Mouse (Mus musculus) kidney, adult 11 months (tissue): ENCODE results near the gene Rfx4.

Source experiments
- DNase-seq: peaks from one replicate; pipeline ENCODE4 v3.0.0; 2022

Rfx4 gene

DNA sequence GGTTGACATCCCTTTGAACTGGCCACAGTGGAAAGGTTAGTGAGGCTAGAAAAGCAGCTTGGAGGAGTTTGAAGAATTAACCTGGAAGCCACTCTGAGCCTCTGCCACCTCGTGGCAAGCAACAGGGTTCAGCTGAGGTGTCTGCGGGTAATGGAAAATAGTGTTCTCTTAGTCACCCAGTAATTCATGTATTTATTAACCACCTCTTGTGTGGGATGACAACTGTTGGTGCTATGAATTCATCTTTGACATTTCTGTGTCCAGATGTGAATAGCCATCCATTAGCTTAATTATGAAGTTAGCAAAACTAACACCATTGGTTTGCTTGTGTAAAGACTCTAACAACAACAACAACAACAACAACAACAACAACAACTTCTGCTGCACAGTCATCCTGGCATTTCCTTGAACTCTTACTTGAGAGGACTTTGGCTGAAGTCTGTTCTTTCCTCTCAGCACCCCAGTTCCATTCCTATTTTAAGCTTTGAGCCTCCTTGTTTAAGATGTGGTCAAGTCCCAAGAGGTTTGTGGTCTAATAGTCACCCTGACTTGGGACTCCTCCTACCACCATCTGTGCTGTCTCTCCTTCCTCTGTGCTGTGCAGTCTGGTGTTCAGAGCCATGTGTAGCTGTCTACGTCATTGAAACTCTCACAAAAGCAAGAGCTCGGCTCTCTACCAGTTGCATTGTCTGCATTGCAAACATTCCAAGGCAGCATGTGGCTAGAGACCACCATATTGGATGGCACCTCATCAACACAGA, 60.0 kb downstream of the Rfx4 start:
- peak; percentile 4 for DNase-seq

DNA sequence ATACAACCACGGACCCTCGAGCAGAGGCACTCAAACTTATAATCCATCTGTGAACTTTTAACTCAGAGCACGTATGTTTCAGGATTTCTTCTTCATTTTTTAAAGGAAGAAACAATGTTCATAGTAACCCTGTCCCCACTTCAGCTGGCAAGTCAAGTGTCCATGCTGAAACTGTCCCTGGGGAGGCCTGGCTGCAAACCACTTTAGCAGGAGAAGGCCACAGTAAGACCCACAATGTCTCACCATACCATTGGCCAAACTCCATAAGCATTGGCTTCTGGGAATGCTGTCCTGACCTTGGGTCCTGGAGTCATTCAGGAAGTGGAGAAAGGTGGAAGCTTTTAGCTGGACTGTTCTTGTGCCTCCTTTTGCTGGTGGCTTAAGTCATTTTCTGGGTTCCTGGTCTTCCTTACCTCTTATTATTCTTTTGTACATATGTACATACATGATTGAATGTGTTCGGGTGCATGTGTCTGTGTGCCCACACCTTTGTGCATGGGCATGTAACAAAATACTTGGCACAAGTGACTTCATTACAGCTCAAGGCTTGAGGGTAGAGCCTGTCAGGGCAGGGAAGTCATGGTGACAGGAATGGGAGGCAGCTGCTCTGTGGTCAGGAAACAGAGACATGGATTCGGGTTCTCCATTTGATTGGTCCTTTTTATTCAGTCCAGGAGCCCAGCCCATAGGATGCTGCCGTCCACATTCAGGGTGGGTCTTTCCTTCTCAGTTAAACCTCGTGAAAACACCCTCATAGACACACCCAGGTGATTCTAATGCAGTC, 61.4 kb downstream of the Rfx4 start:
- no peak for DNase-seq

DNA sequence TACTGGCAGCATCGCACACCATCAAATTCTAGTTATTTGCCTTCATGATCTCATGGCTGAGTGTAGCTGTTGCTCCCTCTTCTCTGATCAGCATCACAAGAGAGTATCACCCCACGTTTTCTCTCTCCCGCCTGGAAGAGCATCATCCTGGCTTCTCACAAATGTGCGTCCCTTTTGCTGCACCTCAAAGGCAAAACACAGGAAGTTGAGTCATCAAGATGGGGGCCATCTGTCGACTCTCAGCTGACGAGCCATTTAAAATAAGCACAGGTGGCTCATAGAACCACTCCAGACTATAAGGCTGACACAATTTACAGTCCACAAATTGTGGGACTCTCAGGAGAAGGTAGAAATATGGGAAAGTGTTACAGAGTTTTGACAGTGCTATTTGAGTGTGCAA, 63.8 kb downstream of the Rfx4 start:
- no peak for DNase-seq

DNA sequence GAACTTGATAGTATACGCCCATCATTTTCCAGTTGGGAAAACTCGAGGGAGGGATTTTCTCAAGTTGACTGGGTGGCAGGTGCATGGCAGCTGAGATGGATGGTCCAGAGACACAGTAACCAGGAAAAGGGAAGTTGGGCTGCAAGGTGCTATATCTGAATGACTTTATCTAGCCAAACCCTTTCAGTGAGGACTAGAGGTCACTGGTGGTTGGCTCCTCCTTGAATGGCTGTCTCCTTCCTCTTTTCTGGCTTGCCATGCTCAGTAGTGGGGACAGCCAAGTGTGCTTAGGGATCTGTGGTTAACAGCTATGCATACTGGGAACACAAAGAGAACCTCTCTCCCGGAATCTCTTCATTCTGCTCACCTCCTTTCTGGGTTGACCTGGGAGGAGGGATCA, 64.4 kb downstream of the Rfx4 start:
- no peak for DNase-seq

DNA sequence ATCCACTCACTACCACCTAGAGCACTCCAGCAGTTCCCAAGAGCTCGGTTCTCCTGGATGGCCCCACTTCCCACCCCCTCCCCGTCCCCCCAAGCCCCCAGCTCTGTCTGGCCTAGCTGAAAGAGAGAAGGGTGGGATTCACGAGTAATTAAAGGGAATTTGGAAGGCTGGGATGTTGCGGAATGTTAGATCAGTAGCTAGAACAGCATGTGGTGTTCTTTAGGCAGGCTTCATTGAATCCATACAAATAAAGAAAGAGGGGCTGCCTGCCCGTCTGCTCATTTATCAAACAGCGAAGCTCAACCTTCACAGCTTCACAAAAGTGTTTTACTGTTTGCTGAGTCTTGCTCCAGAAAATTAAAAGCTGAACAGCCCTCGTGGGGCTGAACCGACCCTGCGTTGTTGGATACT, 66.9 kb downstream of the Rfx4 start:
- no peak for DNase-seq

DNA sequence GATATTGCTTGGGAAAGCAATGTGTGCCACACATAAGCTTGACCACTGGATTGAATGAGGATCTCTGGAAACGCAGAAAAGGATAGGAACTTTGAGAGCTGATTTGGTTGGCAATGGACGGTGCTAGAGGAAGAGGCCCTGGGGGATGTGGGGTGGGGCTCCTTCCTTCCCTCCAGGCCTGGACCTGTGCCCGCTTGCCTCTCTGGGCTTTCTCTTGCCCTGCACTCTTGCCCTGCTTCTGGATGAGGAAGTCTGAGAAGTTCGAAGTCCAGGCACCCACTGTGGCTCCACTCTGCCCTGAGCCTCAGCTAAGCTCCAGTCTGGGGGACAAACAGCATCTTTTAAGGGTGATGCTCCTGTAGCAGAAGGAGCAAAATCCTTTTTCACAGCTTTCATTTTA, 67.8 kb downstream of the Rfx4 start:
- DNase-seq = peak; percentile 16

DNA sequence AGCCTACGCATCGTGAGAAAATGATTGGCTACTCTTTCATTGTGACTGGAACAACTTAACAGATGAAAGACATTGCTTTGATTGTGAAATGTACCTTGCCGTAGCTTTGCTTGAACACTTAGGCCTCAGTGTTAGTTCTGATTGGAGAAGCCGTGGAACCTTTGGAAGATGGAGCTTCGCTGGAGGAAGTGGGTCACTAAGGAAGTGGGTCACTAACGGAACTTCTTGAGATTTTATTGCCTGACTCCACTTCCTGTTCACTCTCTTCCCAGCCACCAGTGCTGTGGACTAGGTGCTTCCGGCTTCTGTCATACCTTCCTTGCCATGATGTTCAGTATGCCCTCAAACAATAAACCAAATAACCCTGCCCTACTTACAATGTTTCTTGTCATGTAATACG, 73.1 kb downstream of the Rfx4 start:
- no peak for DNase-seq

DNA sequence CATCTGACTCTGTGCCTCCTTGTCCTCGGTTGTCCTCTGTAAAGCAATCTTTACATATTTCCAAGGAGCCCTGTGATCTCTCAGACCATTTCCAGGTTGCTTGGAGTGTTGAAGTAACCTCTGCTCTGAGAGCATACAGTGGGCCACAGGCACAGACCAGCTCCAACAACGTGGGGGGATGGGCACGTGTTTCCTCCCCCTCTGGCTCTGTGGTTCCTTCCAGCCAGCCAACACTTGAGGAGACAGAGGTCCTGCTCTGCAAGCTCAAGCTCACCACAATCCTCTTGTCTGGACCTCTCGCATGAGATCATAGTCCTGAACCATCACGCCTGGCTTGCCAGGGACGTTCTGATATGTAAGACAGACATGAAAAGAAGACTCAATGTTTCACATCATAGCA, 79.7 kb downstream of the Rfx4 start:
- no peak for DNase-seq

DNA sequence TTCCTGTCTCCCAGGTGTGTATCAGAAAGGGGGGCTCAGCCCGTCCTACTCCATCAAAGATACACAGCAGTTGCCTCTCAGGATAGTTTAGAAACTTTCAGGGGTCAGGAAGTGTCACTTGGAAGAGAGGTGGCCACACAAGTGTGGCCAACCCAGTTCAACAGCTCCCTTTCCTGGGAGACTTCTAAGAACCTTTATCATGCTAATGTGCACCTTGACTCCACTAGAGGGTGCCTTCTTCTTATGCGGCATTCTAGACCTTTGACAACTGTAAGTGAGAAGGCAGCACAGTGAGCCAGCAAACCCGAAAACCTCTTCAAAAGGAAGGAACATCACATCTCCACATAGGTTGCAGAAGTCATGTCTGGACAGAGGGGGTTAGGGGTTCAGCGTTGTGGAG, 80.2 kb downstream of the Rfx4 start:
- DNase-seq = peak; percentile 19

DNA sequence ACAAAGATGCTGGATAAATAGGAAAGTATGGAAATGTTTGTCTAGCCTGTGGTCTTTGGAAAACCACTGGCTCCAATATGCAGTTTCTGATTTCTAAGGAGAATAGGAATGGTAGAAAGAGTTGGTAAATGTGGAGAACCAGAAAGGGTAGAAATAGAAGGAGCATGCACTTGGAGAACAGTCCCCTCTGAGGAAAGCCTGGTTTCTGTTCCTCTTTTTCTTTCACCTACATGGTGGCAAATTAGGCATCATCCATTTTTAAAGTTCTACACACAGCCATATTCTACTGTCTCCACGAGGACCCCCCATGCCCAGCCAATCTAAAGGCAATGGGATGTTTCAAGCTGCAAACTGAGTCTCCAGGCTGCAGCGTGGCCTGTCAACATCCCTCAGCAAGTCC, 81.5 kb downstream of the Rfx4 start:
- DNase-seq = no peak

DNA sequence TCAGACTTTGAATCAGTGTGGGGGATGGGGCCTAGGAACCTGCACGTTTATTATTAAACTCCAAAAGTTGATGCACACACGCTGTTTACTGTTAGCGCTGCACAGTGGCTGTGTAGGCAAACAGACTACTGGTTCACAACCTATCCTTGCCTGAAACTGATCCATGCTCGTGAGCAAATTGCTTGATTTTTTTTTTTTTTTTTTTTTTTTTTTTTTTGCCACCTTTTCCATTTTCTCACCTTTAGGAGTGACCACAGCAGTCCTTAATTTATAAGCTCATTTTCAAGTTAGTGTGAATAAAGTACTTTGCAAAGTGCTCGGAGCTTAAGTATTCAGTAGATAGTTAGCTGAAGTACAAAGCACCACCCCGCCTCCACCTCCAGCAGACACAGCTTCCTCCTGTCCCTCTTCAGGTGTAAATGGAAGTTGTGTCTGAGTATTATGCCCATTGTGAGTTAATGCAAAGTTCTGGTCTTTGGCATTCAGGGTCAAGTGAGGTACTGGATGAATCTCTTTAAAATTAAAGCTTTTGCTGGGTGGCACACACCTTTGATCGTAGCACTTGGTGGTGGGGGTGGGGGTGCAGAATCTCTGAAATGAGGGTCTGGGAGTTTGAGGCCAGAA, 83.1 kb downstream of the Rfx4 start:
- no peak for DNase-seq

DNA sequence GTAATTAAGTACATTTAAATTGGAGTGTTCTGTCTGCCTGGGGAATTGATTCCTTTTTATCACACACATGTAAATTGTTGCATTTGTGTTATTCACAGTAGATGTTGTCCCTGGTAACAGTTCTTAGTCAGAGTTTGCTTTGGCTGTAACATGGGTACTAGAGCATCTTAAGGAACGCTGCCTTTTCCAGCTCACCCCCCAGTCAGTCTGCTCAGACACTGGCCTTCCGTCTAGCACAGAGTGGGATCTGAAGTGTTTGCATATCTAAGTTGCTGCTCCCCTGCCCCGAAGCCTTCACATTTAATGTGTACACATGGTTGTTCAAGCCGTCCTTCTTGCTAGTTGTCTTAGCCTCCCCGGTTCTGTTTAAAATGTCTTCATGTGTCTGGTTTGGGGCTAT, 90.8 kb downstream of the Rfx4 start:
- no peak for DNase-seq

DNA sequence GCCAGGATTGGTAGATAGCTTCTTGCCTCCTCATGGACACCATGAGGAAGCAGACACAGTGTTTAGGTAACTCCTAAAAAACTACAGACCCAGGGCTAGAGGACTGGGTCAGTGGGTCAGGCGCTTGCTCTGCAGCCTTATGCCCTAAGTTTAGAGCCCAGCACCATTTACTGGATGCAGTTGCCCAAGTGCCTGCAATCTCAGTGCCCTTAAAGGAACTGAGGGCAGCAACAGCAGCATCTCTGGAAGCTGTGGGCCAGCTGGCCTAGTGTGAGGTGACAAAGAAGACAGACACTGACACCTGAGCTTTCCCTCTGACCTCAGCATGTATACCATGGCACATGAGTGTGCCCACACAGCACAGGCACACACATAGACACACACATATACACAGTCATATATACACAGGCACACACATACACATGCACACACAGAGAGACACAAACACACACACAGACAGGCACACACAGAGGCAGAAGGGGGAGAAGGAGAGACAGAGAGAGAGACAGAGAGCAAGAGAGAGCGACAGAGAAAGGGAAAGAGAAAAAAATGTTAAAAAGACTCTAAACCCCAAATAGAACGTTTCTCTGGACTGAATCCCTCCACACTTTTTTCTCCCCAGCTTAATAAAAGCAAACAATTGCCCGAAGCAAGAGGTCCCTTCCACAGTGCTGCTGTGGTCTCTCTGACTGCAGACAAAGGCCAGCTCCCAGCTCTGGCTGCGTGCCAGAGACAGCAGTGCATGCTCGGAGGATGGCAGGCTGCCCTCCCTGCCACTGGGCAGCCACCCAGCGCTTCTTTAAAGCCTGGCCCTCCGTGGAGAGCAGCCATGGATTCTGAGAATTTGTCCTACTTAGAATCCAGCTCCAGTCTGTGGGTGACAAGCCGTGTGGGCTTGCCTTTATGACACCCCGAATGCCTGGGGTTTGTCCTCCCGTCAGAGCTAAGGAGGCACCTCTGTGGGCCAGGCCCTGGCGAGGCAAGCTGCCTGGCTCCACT, 96.4 kb downstream of the Rfx4 start:
- DNase-seq = peak; percentile 59

DNA sequence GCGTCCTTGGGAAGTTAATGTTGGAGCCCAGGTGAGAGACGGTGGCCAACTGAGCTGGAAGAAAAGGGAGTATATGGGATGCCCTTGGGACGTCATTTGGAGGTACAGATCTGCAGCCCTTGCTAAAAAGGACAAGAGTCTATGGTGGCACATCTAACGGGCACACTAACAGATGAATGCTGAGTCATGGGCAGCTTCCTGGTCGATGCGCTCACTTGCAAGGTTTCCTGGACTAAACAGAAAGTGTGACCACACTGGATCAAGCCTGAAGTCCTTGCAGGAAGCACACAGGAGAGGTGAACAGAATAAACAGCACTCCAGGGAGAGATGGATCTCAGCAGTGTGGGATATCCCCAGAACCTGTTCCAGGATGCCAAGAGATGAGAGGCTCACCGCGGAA, 98.2 kb downstream of the Rfx4 start:
- no peak for DNase-seq

DNA sequence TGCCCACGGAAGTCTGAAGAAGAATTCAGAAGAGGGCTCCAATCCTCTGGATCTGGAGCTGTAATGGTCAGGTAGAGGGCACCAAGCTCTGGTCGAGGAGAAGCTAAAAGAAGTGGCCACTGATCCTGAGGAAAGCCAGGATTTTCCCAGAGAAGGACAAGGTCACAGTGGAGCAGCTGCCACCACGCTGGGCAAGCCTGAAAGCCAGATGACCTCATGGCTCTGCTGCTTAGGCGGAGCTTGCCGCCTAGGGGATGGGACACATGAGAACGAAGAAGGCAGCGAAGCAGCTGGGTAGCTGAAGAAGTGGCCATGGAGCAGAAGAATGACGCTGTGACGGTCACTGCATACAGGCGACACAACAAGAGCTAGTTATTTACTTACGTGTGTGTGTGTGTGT, 99.6 kb downstream of the Rfx4 start:
- DNase-seq = no peak

DNA sequence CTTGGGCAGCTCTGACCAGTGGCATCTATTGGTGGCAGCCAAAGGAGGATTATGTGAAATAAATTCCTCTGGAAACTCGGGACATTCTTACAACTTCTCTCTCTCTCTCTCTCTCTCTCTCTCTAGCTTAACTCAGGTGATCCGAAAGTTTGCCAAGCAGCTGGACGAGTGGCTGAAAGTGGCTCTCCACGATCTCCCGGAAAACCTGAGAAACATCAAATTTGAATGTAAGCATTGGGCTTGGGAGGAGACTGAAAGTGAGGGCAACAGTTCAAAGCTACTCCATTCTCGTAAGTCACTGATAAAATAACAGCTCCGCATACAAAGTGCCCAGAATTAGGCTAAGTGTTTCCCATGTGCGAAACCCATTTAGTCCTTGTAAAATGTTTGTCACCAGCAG, 102.5 kb downstream of the Rfx4 start:
- no peak for DNase-seq

DNA sequence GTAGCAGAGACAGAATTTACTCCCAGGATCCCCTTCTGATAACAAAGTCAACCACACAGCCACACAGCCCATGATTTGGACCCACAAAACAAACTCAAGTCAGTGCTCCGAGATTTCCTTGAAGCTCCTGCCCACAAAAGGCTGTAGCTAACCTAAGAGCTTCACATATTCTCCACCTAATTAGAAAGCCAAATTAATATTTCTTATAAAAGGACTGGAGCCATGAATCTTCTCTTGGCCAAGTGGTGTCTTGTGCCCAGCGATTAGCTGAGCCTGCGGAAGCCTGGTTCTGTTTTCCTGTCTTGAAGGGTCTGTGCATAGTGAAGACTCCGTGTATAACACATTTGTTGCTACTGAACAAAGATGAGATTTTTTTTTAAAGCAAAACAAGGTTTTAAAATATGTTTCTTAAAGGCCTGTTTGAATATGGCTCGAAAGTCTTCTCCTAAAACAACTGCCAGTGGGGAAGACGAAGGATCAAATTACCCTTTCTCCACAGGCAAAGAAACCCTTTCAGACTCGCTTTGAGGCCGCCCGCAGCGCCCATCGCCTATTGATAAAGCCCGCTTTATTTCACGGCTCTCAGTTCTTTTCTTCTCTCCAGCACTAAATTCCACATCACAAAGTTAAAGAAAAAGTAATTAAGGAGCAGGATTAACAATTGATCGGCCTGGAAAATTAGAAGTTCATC, 103.1 kb downstream of the Rfx4 start:
- no peak for DNase-seq

DNA sequence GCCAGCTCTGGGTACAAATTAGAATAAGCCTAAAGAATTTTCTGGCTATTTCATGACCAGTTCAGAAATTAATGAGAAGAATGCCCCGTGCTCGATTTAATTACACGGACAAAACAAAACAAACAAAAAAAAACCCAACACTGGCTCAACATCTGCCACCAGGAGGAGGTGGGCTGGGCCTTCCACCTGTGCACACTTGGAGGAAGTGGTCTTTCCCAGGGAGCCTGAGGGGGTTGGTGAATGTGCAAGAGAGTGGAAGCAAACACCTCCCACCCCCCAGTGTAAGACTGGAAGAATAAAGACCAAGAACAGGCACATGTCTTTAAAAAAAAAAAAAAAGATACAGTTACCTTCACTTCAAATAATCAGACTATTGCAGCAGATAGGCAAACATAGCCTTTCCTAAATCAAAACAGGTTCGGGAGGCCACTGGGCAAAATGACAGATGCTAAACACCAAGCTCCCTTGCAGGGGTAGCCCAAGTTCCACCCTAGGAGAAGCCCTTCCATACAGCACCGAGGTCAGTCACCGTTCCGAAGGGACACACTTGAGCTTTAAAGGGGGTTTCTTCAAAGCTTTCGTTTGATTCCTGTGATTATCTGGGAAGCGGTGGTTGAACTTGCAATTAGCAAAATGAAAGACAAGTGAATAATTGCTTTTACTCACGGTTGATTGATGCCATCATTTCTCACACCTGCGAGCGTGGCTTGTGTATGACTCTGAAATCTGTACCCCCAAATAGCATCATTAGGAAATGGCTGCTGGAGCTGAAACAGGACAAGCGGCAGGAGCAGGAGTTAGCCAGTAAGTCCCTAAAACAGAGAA, 103.9 kb downstream of the Rfx4 start:
- no peak for DNase-seq

DNA sequence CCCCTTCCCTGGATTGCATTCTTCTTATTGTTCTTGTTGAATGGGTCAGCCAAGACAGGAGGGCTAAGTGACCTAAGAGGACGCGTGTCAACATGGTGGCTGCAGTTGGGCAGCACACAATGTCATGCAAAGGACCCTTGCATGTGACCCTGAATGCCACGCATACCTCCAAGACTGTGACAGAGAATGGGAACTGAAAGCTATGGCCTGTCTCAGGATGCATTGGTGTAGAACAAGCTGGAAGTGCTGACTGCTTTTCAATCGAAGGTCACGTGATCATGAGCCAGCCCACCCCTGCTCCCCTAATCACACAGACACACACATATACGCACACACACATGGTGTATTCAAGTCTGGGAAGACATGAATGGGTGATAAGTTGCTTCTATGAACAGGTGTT, 107.6 kb downstream of the Rfx4 start:
- DNase-seq = no peak

DNA sequence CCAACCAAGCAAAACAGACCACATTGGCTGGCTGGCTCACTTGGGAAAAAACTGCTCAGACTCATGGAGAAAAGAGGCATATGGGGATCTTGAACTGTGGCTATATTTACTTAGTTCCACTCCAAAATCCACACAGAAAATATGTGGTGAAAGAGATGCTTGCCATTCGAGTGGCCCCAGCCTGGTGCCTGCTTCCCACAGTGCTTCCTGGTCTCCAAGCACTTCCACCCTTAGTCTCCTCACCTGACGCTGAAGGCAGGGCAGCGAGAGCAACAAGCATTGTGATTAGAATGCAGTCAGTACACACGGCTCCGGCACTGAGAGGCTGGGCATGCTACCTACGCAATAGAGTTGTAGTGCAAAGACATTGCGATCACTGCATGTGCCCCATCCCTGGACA, 111.7 kb downstream of the Rfx4 start:
- DNase-seq = no peak

DNA sequence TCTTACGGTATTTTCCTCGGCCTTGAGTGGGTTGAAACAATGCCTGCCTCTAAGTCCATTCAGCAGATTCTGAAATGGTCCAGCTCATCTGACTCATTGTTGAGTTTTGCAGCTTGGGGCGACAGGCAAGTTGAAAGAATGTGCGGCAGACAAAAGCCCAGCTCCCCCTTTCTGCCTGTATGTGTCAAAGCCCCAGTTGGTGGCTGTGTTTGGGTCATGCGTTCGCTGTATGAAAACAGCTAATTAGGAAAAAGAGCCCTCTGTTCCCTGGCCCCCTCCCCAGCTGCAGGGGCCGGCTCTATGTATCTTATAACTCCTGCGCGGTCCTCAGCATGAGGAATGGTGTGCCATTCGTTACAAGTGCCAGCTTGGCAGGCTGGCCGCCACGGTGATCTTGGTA, 115.4 kb downstream of the Rfx4 start:
- no peak for DNase-seq
